Mouse (Mus musculus) spleen, postnatal 10 days (tissue): ENCODE measurements around the gene A630073D07Rik.
"Not testable (repeated sequence)": the region's sequence is repeated elsewhere in the genome, so short reads cannot be mapped to it uniquely, and the experiment has no call there.

ENCODE experiments used
- DNase-seq, 2 experiments: peaks; one replicate each; pipeline ENCODE4 v3.0.0; 2021 to 2022; ENCODE audit warnings: low spot score in 2 of 2

A630073D07Rik gene

GRCm38 (mm10) chr6:132651426-132651825, at the start of gene A630073D07Rik:
Gene A630073D07Rik (minus strand): TSS chr6:132651526.
- no peak for DNase-seq

- DNase-seq: no peak
Measured at GRCm38 (mm10) chr6:132700907-132701306, 49.6 kb upstream of the A630073D07Rik start, which contains the start of gene Tas2r121. Gene Tas2r121 (minus strand): TSS chr6:132701007.

DNA sequence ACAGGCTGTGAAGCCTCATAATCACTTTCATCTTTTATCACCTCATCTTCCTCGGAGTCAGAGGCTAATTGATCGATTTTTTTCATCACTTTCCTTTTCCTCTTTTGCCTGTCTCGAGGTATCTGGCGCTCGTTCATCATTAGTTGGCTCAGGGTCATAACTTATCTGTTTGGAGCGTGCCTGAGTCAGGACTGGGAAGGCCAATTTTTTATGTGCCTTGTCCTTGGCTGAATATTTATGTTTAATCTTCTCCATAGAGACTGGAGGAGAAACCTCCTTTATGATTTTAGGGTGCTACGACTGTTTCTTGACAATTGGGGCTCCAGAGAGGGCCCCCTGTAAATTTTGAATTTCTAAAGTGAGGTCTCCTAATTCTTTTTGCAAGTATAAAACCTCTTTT, 40.3 kb upstream of the A630073D07Rik start:
- DNase-seq: not testable (repeated sequence)

DNA sequence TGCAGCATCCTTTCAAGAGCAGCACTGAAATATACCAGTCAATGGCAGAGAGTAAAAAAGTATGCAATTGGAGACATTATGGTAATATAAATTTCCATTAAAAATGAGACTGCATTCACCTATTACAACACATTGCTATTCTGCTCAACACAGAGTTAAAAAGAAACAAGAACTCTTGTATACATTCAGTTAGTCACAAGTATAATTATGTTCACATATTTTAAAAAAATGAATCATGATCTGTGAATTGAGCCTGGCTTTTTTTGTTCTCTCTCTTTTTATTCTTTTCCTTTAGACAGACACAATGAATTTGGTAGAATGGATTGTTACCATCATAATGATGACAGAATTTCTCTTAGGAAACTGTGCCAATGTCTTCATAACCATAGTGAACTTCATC, 5.3 kb upstream of the A630073D07Rik start, which contains the start of gene Tas2r120:
TSS of gene Tas2r120 (plus strand) at position 301 of the 400 bp plus-strand sequence.
- no peak for DNase-seq

GRCm38 (mm10) chr6:132649399-132649798, 1.9 kb downstream of the A630073D07Rik start:
- no peak for DNase-seq

- not testable (repeated sequence) for DNase-seq
Measured at GRCm38 (mm10) chr6:132595613-132596012, 55.7 kb downstream of the A630073D07Rik start, which contains the start of gene Prp2. Gene Prp2 (plus strand): TSS chr6:132595913.
